Mouse (Mus musculus) intestine, embryonic 15.5 days (tissue): Measurements from ENCODE around the gene Klhl22. TPM values are rescaled to one million over a fixed set of nuclear protein-coding genes. Genes with fewer than 3 reads are reported as not detected.
"Not testable (repeated sequence)": the region's sequence is repeated elsewhere in the genome, so short reads cannot be mapped to it uniquely, and the experiment has no call there.

Experiments used
- ATAC-seq: fragments of 200-750 bp; cut with Nextera tagmentation; 2 replicates; pipeline ENCODE4 v1.8.0; 2017; ENCODE audit warnings: moderate TSS enrichment, moderate library complexity
- H3K27ac ChIP-seq: fragments of 300-500 bp; sonication (generic); 2 replicates; pipeline ENCODE4 v1.5.1; 2015; ENCODE audit warnings: mild to moderate bottlenecking, inconsistent platforms
- H3K27me3 ChIP-seq: fragments of 300-500 bp; sonication (generic); replicated peaks from 2 replicates; pipeline ENCODE4 v1.6.1; 2015; ENCODE audit warnings: inconsistent platforms
- H3K36me3 ChIP-seq: fragments of 300-500 bp; sonication (generic); 2 replicates; pipeline ENCODE4 v1.6.1; 2015; ENCODE audit warnings: inconsistent platforms
- H3K4me1 ChIP-seq: fragments of 300-500 bp; sonication (generic); replicated peaks from 2 replicates; pipeline ENCODE4 v1.6.1; 2015; ENCODE audit warnings: inconsistent platforms
- H3K4me2 ChIP-seq: fragments of 300-500 bp; sonication (generic); replicated peaks from 2 replicates; pipeline ENCODE4 v1.6.1; 2015; ENCODE audit warnings: mild to moderate bottlenecking, inconsistent platforms
- H3K4me3 ChIP-seq: fragments of 300-500 bp; sonication (generic); replicated peaks from 2 replicates; pipeline ENCODE4 v1.5.1; 2015; ENCODE audit warnings: inconsistent platforms
- H3K9ac ChIP-seq: fragments of 300-500 bp; sonication (generic); 2 replicates; pipeline ENCODE4 v1.6.1; 2015; ENCODE audit warnings: inconsistent platforms
- H3K9me3 ChIP-seq: fragments of 300-500 bp; sonication (generic); 2 replicates; pipeline ENCODE4 v1.6.1; 2016; ENCODE audit warnings: inconsistent platforms
- WGBS: fragments of 180-500 bp; shearing (Covaris S2); methylation state at CpG from one replicate; pipeline ENCODE4 v1.1.7; 2015; 5-methylcytosine and 5-hydroxymethylcytosine counted together
- polyA plus RNA-seq: library from polyadenylated mRNA; unstranded; fragments of >200 nt; fragmentation: Nextera tagmentation; extraction: Ambion mirVana; gene quantifications from 2 replicates; pipeline ENCODE4 v1.2.1, GENCODE M21; 2015

Klhl22 gene
- polyA plus RNA-seq, 1 experiment from 2014 or later, result 52.3 TPM

- no peak overlapping the region for H3K9ac ChIP-seq
- H3K4me1 ChIP-seq, result no peaks in the 10 kb centered on the region
- ATAC-seq, result no peak
- H3K4me3 ChIP-seq, result no peak overlapping the region
- no peaks in the 10 kb centered on the region for H3K9me3 ChIP-seq
- no peak overlapping the region for H3K27ac ChIP-seq
- 67% methylated on average over 2 of the region's 2 CpGs for WGBS
- no peaks in the 10 kb centered on the region for H3K27me3 ChIP-seq
- H3K36me3 ChIP-seq, result no peaks in the 10 kb centered on the region
- peak overlapping the region; percentile 49 for H3K4me2 ChIP-seq
These were observed 25.8 kb upstream of the Klhl22 start for GRCm38 (mm10) chr16:17733646-17734045.

GRCm38 (mm10) chr16:17734872-17735271 lies 24.5 kb upstream of the Klhl22 start:
- H3K4me2 ChIP-seq, H3K27ac ChIP-seq, H3K36me3 ChIP-seq, ATAC-seq, H3K9me3 ChIP-seq, H3K4me1 ChIP-seq, H3K27me3 ChIP-seq, H3K4me3 ChIP-seq, H3K9ac ChIP-seq: not testable (repeated sequence)
- WGBS, result 92% methylated on average over 6 of the region's 6 CpGs

GRCm38 (mm10) chr16:17736156-17736555 lies 23.3 kb upstream of the Klhl22 start:
- H3K9me3 ChIP-seq, result no peaks in the 10 kb centered on the region
- H3K4me2 ChIP-seq, result no peak overlapping the region
- no peaks in the 10 kb centered on the region for H3K36me3 ChIP-seq
- no peak for ATAC-seq
- no peaks in the 10 kb centered on the region for H3K4me1 ChIP-seq
- no peaks in the 10 kb centered on the region for H3K27me3 ChIP-seq
- WGBS, result 42% methylated on average over 4 of the region's 4 CpGs
- H3K4me3 ChIP-seq, result no peak overlapping the region
- H3K9ac ChIP-seq, result no peak overlapping the region
- H3K27ac ChIP-seq, result no peak overlapping the region

- H3K27ac ChIP-seq, result no peak overlapping the region
- H3K4me3 ChIP-seq, result no peak overlapping the region
- peaks cover 4% of the 10 kb centered on the region; the same call in 1 of the 2 replicates for H3K4me1 ChIP-seq
- no peaks in the 10 kb centered on the region for H3K9me3 ChIP-seq
- no peaks in the 10 kb centered on the region for H3K27me3 ChIP-seq
- no peaks in the 10 kb centered on the region for H3K36me3 ChIP-seq
- H3K9ac ChIP-seq, result no peak overlapping the region
- no peak for ATAC-seq
- H3K4me2 ChIP-seq, result no peak overlapping the region
- WGBS, result 74% methylated on average over 4 of the region's 4 CpGs
These were observed 19.3 kb upstream of the Klhl22 start for GRCm38 (mm10) chr16:17740080-17740479.

GRCm38 (mm10) chr16:17742810-17743209 lies 16.6 kb upstream of the Klhl22 start:
- ATAC-seq, result peak; percentile 71
- 72% methylated on average over 1 of the region's 1 CpGs for WGBS
- Histone ChIP-seq H3K9me3 (no peaks in the 10 kb centered on the region), H3K4me3 (no peak overlapping the region), H3K4me1 (peaks cover 4% of the 10 kb centered on the region; the same call in 1 of the 2 replicates), H3K27me3 (no peaks in the 10 kb centered on the region), H3K4me2 (no peak overlapping the region), H3K27ac (0 out of 2 replicates have a peak overlapping the region, but pooled peaks have one; percentile 41), H3K9ac (no peak overlapping the region), H3K36me3 (no peaks in the 10 kb centered on the region)

- H3K9me3 ChIP-seq, result no peaks in the 10 kb centered on the region
- 45% methylated on average over 4 of the region's 4 CpGs for WGBS
- no peak overlapping the region for H3K4me3 ChIP-seq
- H3K4me1 ChIP-seq, result peaks cover 4% of the 10 kb centered on the region; the same call in 1 of the 2 replicates
- no peak overlapping the region for H3K9ac ChIP-seq
- no peaks in the 10 kb centered on the region for H3K36me3 ChIP-seq
- H3K27me3 ChIP-seq, result no peaks in the 10 kb centered on the region
- no peak overlapping the region for H3K4me2 ChIP-seq
- peak; percentile 71 for ATAC-seq
- 0 out of 2 replicates have a peak overlapping the region, but pooled peaks have one; percentile 41 for H3K27ac ChIP-seq
These were observed 16.1 kb upstream of the Klhl22 start for GRCm38 (mm10) chr16:17743279-17743678.

GRCm38 (mm10) chr16:17744536-17744935 lies 14.9 kb upstream of the Klhl22 start:
- Histone ChIP-seq H3K27me3 (no peaks in the 10 kb centered on the region), H3K4me2 (no peak overlapping the region), H3K9me3 (no peaks in the 10 kb centered on the region), H3K36me3 (no peaks in the 10 kb centered on the region), H3K9ac (no peak overlapping the region), H3K4me1 (peaks cover 4% of the 10 kb centered on the region; the same call in 1 of the 2 replicates), H3K4me3 (no peak overlapping the region), H3K27ac (no peak overlapping the region)
- no peak for ATAC-seq
- WGBS, result 25% methylated on average over 1 of the region's 1 CpGs

GRCm38 (mm10) chr16:17745067-17745466 lies 14.4 kb upstream of the Klhl22 start:
- ATAC-seq, result no peak
- H3K4me3 ChIP-seq, result no peak overlapping the region
- no peaks in the 10 kb centered on the region for H3K27me3 ChIP-seq
- no peaks in the 10 kb centered on the region for H3K36me3 ChIP-seq
- H3K4me2 ChIP-seq, result no peak overlapping the region
- peaks cover 4% of the 10 kb centered on the region; the same call in 1 of the 2 replicates for H3K4me1 ChIP-seq
- WGBS, result 79% methylated on average over 2 of the region's 2 CpGs
- no peak overlapping the region for H3K27ac ChIP-seq
- H3K9me3 ChIP-seq, result no peaks in the 10 kb centered on the region
- no peak overlapping the region for H3K9ac ChIP-seq

- Histone ChIP-seq H3K4me3 (no peak overlapping the region), H3K27ac (peak overlapping the region; percentile 64; the same call in 1 of the 2 replicates), H3K4me2 (no peak overlapping the region), H3K9me3 (no peaks in the 10 kb centered on the region), H3K4me1 (0 out of 2 replicates have a peak, but pooled peaks cover 4% of the 10 kb centered on the region), H3K9ac (no peak overlapping the region), H3K27me3 (no peaks in the 10 kb centered on the region), H3K36me3 (no peaks in the 10 kb centered on the region)
- peak; percentile 84 for ATAC-seq
- WGBS, result 12% methylated on average over 3 of the region's 3 CpGs
These were observed 6.4 kb upstream of the Klhl22 start for GRCm38 (mm10) chr16:17753001-17753400.

- H3K4me1 ChIP-seq, result 0 out of 2 replicates have a peak, but pooled peaks cover 5% of the 10 kb centered on the region
- H3K27me3 ChIP-seq, result no peaks in the 10 kb centered on the region
- no peaks in the 10 kb centered on the region for H3K36me3 ChIP-seq
- H3K9me3 ChIP-seq, result no peaks in the 10 kb centered on the region
- no peak overlapping the region for H3K4me3 ChIP-seq
- ATAC-seq, result no peak
- H3K27ac ChIP-seq, result peak overlapping the region; percentile 18; the same call in 1 of the 2 replicates
- 35% methylated on average over 1 of the region's 1 CpGs for WGBS
- no peak overlapping the region for H3K4me2 ChIP-seq
- H3K9ac ChIP-seq, result no peak overlapping the region
These were observed 5.7 kb upstream of the Klhl22 start for GRCm38 (mm10) chr16:17753686-17754085.

- no peaks in the 10 kb centered on the region for H3K27me3 ChIP-seq
- H3K27ac ChIP-seq, result no peak overlapping the region
- no peaks in the 10 kb centered on the region for H3K9me3 ChIP-seq
- no peaks in the 10 kb centered on the region for H3K36me3 ChIP-seq
- H3K4me1 ChIP-seq, result peaks cover 18% of the 10 kb centered on the region
- no peak overlapping the region for H3K4me2 ChIP-seq
- WGBS, result 97% methylated on average over 1 of the region's 1 CpGs
- no peak for ATAC-seq
- no peak overlapping the region for H3K4me3 ChIP-seq
- H3K9ac ChIP-seq, result no peak overlapping the region
These were observed 1.7 kb upstream of the Klhl22 start for GRCm38 (mm10) chr16:17757756-17758155.

- 25% methylated on average over 9 of the region's 9 CpGs for WGBS
- peak; percentile 66 for ATAC-seq
- Histone ChIP-seq H3K9me3 (no peaks in the 10 kb centered on the region), H3K36me3 (no peaks in the 10 kb centered on the region), H3K27me3 (no peaks in the 10 kb centered on the region), H3K27ac (peak overlapping the region; percentile 87), H3K9ac (peak overlapping the region; percentile 79), H3K4me3 (peak overlapping the region; percentile 66), H3K4me2 (peak overlapping the region; percentile 92), H3K4me1 (peaks cover 16% of the 10 kb centered on the region)
These were observed 516 bp upstream of the Klhl22 start for GRCm38 (mm10) chr16:17758902-17759301.

- WGBS, result under 1% methylated on average over 54 of the region's 54 CpGs
- ATAC-seq, result peak; percentile 48
- peak overlapping the region; percentile 87 for H3K27ac ChIP-seq
- no peaks in the 10 kb centered on the region for H3K36me3 ChIP-seq
- peaks cover 18% of the 10 kb centered on the region for H3K4me1 ChIP-seq
- peak overlapping the region; percentile 79 for H3K9ac ChIP-seq
- H3K4me2 ChIP-seq, result peak overlapping the region; percentile 92
- peak overlapping the region; percentile 66 for H3K4me3 ChIP-seq
- no peaks in the 10 kb centered on the region for H3K27me3 ChIP-seq
- no peaks in the 10 kb centered on the region for H3K9me3 ChIP-seq
These were observed 449 bp downstream of the Klhl22 start for GRCm38 (mm10) chr16:17759813-17760321.
